Mouse (Mus musculus): ENCODE measurements at regions not wholly inside any gene's neighbourhood (a gene's known extent, or its start where the extent isn't known, plus 50 kb on each side); places are given as distances from the start of the nearest gene placed in this dataset.

GRCm38 (mm10) chr5:49644606-49645005 lies 119.9 kb upstream of the Kcnip4 start:
- no peak for DNase-seq (ENCODE audit: low spot score)

- DNase-seq (ENCODE audit: low spot score) = no peak
These were observed 117.7 kb upstream of the Kcnip4 start for GRCm38 (mm10) chr5:49642439-49642838.

- no peak for DNase-seq (ENCODE audit: low spot score)
These were observed 116.6 kb upstream of the Kcnip4 start for GRCm38 (mm10) chr5:49641206-49641830.

- no peak for DNase-seq (ENCODE audit: low spot score)
These were observed 114.9 kb upstream of the Kcnip4 start for GRCm38 (mm10) chr5:49639637-49640036.

- DNase-seq (ENCODE audit: low spot score) = no peak
These were observed 95.4 kb upstream of the Kcnip4 start for GRCm38 (mm10) chr5:49620152-49620551.

GRCm38 (mm10) chr5:49606761-49607160 lies 82.1 kb upstream of the Kcnip4 start:
- DNase-seq (ENCODE audit: low spot score) = no peak

GRCm38 (mm10) chr5:49580777-49581176 lies 56.1 kb upstream of the Kcnip4 start:
- no peak for DNase-seq (ENCODE audit: low spot score)

GRCm38 (mm10) chr5:49575901-49576300 lies 51.2 kb upstream of the Kcnip4 start:
- no peak for DNase-seq (ENCODE audit: low spot score)
